In genomic region chr17:32771213-32771612, GRCm38 (mm10) we compare ENCODE assay signal across 11 mouse cellular contexts. TPM values are rescaled to one million over a fixed set of nuclear protein-coding genes. Genes with fewer than 3 reads are reported as not detected.
DNase-seq lines count a peak whose midpoint lies in the region; ATAC-seq and TF ChIP-seq lines count a peak whose summit lies in the region.
"Had no signal": no experiment of that assay in that cellular context is flagged by ENCODE, and none has a peak within 500 bp of the region (broad histone marks: within the 10 kb centered on the region; RNA-seq: fewer than 3 reads in every experiment).

No protein-coding gene starts in this region.

- no peak overlapping the region for H3K4me3 ChIP-seq in kidney, embryonic 14.5 days (ENCODE audit: low read length)
- no peak overlapping the region for H3K4me3 ChIP-seq in cortical plate, adult 2 months (ENCODE audit: insufficient read depth, low read length)
- H3K4me3 ChIP-seq: heart, embryonic 15.5 days; limb, embryonic 15.5 days; midbrain, embryonic 12.5 days had no signal

- no peak overlapping the region for H3K4me2 ChIP-seq in kidney, embryonic 14.5 days (replicated peaks; ENCODE audit: low read depth, low read length)
- H3K4me2 ChIP-seq: heart, embryonic 15.5 days; limb, embryonic 15.5 days; midbrain, embryonic 12.5 days had no signal

- peak; percentile 28 to 34 for DNase-seq in cerebellum, postnatal 10 days
- no peak for DNase-seq in cerebellum, adult 11 months
- peak; percentile 31 to 39 for DNase-seq in kidney, postnatal 25 days
- peak; percentile 30 for DNase-seq in A20 (ENCODE audit: low read depth, low spot score)
- no peak for DNase-seq in urinary bladder, adult 2 months (ENCODE audit: low spot score)
- DNase-seq in ovary, postnatal 14 days (ENCODE audit: low spot score), result no peak

- TF ChIP-seq POLR2A in cortical plate, adult 2 months (IDR thresholded peaks at IDR 0.05; ENCODE audit: extremely low read depth, insufficient read depth, low read length), result no peak

- peaks cover 80% of the 10 kb centered on the region for H3K36me3 ChIP-seq in kidney, embryonic 14.5 days (ENCODE audit: control insufficient read depth, insufficient read depth, low read length)

- no peak overlapping the region for H3K9ac ChIP-seq in kidney, embryonic 14.5 days (ENCODE audit: low read depth, low read length)
- H3K9ac ChIP-seq: heart, embryonic 15.5 days; limb, embryonic 15.5 days; midbrain, embryonic 12.5 days had no signal

- H3K9me3 ChIP-seq in kidney, embryonic 14.5 days (ENCODE audit: control insufficient read depth, low read length), result no peaks in the 10 kb centered on the region; the same call in 1 of the 2 replicates
- H3K9me3 ChIP-seq: heart, embryonic 15.5 days; limb, embryonic 15.5 days had no signal

- WGBS in kidney, embryonic 14.5 days, result 79% methylated on average over 1 of the region's 1 CpGs

- no peak for ATAC-seq in kidney, embryonic 14.5 days (ENCODE audit: low FRiP score, low TSS enrichment)

- H3K4me1 ChIP-seq in kidney, embryonic 14.5 days (ENCODE audit: control insufficient read depth, insufficient read depth, low read length), result no peaks in the 10 kb centered on the region
- H3K4me1 ChIP-seq in cortical plate, adult 2 months (ENCODE audit: control insufficient read depth, insufficient read depth, low read length), result peaks cover 2% of the 10 kb centered on the region; the same call in 1 of the 2 replicates
- H3K4me1 ChIP-seq: limb, embryonic 15.5 days; midbrain, embryonic 12.5 days had no signal

- peak; percentile 26; the same call in 1 of the 2 replicates for TF ChIP-seq CTCF in cortical plate, adult 2 months (IDR thresholded peaks at IDR 0.05; ENCODE audit: extremely low read depth, insufficient read depth, low read length)

- H3K27me3 ChIP-seq in kidney, embryonic 14.5 days (ENCODE audit: control insufficient read depth, insufficient read depth, low read length), result no peaks in the 10 kb centered on the region
- H3K27me3 ChIP-seq: heart, embryonic 15.5 days; limb, embryonic 15.5 days; midbrain, embryonic 12.5 days had no signal

- H3K27ac ChIP-seq in kidney, embryonic 14.5 days (ENCODE audit: low read depth, low read length), result no peak overlapping the region
- no peak overlapping the region for H3K27ac ChIP-seq in cortical plate, adult 2 months (ENCODE audit: insufficient read depth, low read length)
- H3K27ac ChIP-seq: heart, embryonic 15.5 days; limb, embryonic 15.5 days; midbrain, embryonic 12.5 days had no signal

RNA-seq across cellular contexts. Expression of gene Zfp871, which starts 16.9 kb away (rescaled TPM):
- 44.8 and 71.6 TPM in 2 replicates for polyA plus RNA-seq in kidney, embryonic 14.5 days (2014; fragmentation: Nextera tagmentation; extraction: Ambion mirVana)
- 26.3 and 27.4 TPM in 2 replicates for polyA plus RNA-seq in cortical plate, adult 2 months (2012; rRNA removed)
- 20.1 and 22.0 TPM in 2 replicates for polyA plus RNA-seq in urinary bladder, adult 2 months (2012; rRNA removed)

RNA-seq across cellular contexts. Expression of gene Zfp811, which starts 38.5 kb away (rescaled TPM):
- polyA plus RNA-seq in kidney, embryonic 14.5 days (2014; fragmentation: Nextera tagmentation; extraction: Ambion mirVana), result 2.2 and 2.7 TPM in 2 replicates
- polyA plus RNA-seq in cortical plate, adult 2 months (2012; rRNA removed), result 6.4 and 7.9 TPM in 2 replicates
- polyA plus RNA-seq in urinary bladder, adult 2 months (2012; rRNA removed), result 4.5 and 5.2 TPM in 2 replicates

RNA-seq across cellular contexts. Expression of gene Zfp799, which starts 58.8 kb away (rescaled TPM):
- polyA plus RNA-seq in kidney, embryonic 14.5 days (2014; fragmentation: Nextera tagmentation; extraction: Ambion mirVana), result 19.1 and 24.8 TPM in 2 replicates
- 12.5 and 14.7 TPM in 2 replicates for polyA plus RNA-seq in cortical plate, adult 2 months (2012; rRNA removed)
- polyA plus RNA-seq in urinary bladder, adult 2 months (2012; rRNA removed), result 5.5 and 7.2 TPM in 2 replicates

Comparison
In these comparisons a context has a peak if more than half of its experiments do, and no peak if none do; other contexts are left out.
1. DNase-seq: peak in cerebellum, postnatal 10 days (2 of 2), kidney, postnatal 25 days (2 of 2) and A20 (single experiment); none in cerebellum, adult 11 months (single experiment), urinary bladder, adult 2 months (single experiment) and ovary, postnatal 14 days (single experiment).